16 mouse cellular contexts compared by ENCODE assay signal in the genomic region with DNA sequence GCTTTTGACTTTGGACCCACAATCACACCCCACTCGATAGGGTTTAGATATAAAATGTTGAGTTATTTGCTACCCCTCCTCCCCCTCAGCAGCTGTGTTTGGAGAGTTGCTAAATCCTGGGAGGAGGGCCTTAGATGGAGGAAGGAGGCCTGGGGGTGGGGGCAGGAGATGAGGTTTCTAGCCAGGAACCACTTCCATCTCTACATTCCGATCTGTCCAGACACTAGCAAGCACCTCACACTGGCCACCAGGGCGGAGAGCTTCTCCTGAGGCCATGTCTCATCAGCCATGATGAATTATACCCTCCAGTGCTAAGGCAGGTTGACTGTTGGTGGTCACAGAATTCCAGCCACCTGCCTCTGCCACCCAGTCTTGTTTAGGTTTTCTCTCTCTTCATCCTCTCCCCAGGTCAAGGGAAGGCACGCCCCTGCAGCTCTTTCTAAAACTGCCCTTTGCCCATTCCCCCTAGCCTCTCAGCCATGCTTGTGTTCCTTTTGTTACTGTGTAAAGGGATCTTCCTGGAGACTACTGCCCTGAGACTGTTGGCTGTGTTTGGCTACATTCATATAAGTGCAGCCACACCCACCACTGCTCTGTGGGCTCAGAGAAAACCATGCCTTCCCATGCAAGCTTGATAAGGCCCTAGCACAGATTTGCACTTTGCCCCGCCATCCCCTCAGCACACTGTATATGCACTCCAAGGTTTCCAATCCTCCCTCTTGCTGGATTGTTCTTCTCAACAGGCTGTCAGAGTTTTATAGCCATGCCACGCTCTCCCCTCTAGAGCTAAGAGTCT.
DNase-seq lines count a peak whose midpoint lies in the region; ATAC-seq and TF ChIP-seq lines count a peak whose summit lies in the region.
"Had no signal": no experiment of that assay in that cellular context is flagged by ENCODE, and none has a peak within 500 bp of the region (broad histone marks: within the 10 kb centered on the region; RNA-seq: fewer than 3 reads in every experiment).

No protein-coding gene starts in this region.

- H3K4me2 ChIP-seq in embryonic facial prominence, embryonic 13.5 days, result no peak overlapping the region
- H3K4me2 ChIP-seq: hindbrain, embryonic 15.5 days; limb, embryonic 15.5 days had no signal

- H3K27me3 ChIP-seq in embryonic facial prominence, embryonic 13.5 days, result no peaks in the 10 kb centered on the region
- H3K27me3 ChIP-seq: CH12.LX; hindbrain, embryonic 15.5 days; limb, embryonic 15.5 days had no signal

- H3K36me3 ChIP-seq in embryonic facial prominence, embryonic 13.5 days, result no peaks in the 10 kb centered on the region
- no peaks in the 10 kb centered on the region for H3K36me3 ChIP-seq in macrophage (ENCODE audit: inconsistent target)
- H3K36me3 ChIP-seq: heart, embryonic 10.5 days; hindbrain, embryonic 15.5 days; limb, embryonic 15.5 days had no signal

- H3K79me2 ChIP-seq in macrophage (ENCODE audit: inconsistent target), result no peaks in the 10 kb centered on the region

- no peak for ATAC-seq in embryonic facial prominence, embryonic 13.5 days (ENCODE audit: insufficient number of reproducible peaks, insufficient read depth, low FRiP score, low TSS enrichment, low read depth)

- no peak for TF ChIP-seq POLR2A in bone marrow macrophage, adult 2 months (IDR thresholded peaks at IDR 0.05; ENCODE audit: borderline replicate concordance, low read depth, low read length)

- peak; percentile 42 for DNase-seq in layer of hippocampus, adult 9-11 months
- DNase-seq in layer of hippocampus, adult 2 months (ENCODE audit: low spot score in 2 of 2), result no peak
- no peak for DNase-seq in thymus, postnatal 25 days
- DNase-seq in cerebellum, postnatal 36 days, result no peak
- DNase-seq in layer of hippocampus, adult 18-20 months (ENCODE audit: low spot score in 2 of 2), result no peak
- DNase-seq: adrenal gland, postnatal 36 days; cerebellum, postnatal 14 days had no signal

- no peak overlapping the region for H3K9ac ChIP-seq in embryonic facial prominence, embryonic 13.5 days
- H3K9ac ChIP-seq: hindbrain, embryonic 15.5 days; limb, embryonic 15.5 days had no signal

- peaks cover 56% of the 10 kb centered on the region for H3K4me1 ChIP-seq in bone marrow macrophage, adult 2 months (ENCODE audit: control insufficient read depth, insufficient read depth, low read length)
- peaks cover 12% of the 10 kb centered on the region for H3K4me1 ChIP-seq in embryonic facial prominence, embryonic 13.5 days
- H3K4me1 ChIP-seq: hindbrain, embryonic 15.5 days had no signal

- H3K27ac ChIP-seq in layer of hippocampus, adult 2 months, result no peak overlapping the region
- H3K27ac ChIP-seq in bone marrow macrophage, adult 2 months (ENCODE audit: insufficient read depth, low read depth, low read length), result peak overlapping the region; percentile 100
- peak overlapping the region; percentile 16; the same call in 1 of the 2 replicates for H3K27ac ChIP-seq in embryonic facial prominence, embryonic 13.5 days
- H3K27ac ChIP-seq in macrophage, result peak overlapping the region; percentile 100
- H3K27ac ChIP-seq: heart, embryonic 10.5 days; hindbrain, embryonic 15.5 days; limb, embryonic 15.5 days had no signal

- no peak for TF ChIP-seq CTCF in layer of hippocampus, adult 2 months (conservative IDR thresholded peaks at IDR 0.05)
- TF ChIP-seq CTCF in bone marrow macrophage, adult 2 months (IDR thresholded peaks at IDR 0.05; ENCODE audit: low read depth, low read length), result no peak

- no peaks in the 10 kb centered on the region for H3K9me3 ChIP-seq in embryonic facial prominence, embryonic 13.5 days
- H3K9me3 ChIP-seq: heart, embryonic 10.5 days; hindbrain, embryonic 15.5 days; limb, embryonic 15.5 days had no signal

- WGBS in embryonic facial prominence, embryonic 13.5 days, result 61% methylated on average over 6 of the region's 6 CpGs
- 49% methylated on average over 6 of the region's 6 CpGs for WGBS in macrophage (ENCODE audit: missing documents)

- H3K4me3 ChIP-seq in layer of hippocampus, adult 2 months, result no peak overlapping the region
- peak overlapping the region; percentile 34; the same call in 1 of the 2 replicates for H3K4me3 ChIP-seq in bone marrow macrophage, adult 2 months (ENCODE audit: insufficient read depth, low read length)
- H3K4me3 ChIP-seq in embryonic facial prominence, embryonic 13.5 days, result no peak overlapping the region
- H3K4me3 ChIP-seq in macrophage (ENCODE audit: inconsistent target), result no peak overlapping the region
- H3K4me3 ChIP-seq: erythroblast, embryonic 14.5 days; heart, embryonic 10.5 days; hindbrain, embryonic 15.5 days; limb, embryonic 15.5 days; myocyte had no signal
